Mouse (Mus musculus): Measurements from ENCODE around the gene Med17. TPM values are rescaled to one million over a fixed set of nuclear protein-coding genes. Genes with fewer than 3 reads are reported as not detected.

Gene Med17
- total RNA-seq, 2 experiments from 2014 or later, result 35.6 to 46.8 TPM

DNA sequence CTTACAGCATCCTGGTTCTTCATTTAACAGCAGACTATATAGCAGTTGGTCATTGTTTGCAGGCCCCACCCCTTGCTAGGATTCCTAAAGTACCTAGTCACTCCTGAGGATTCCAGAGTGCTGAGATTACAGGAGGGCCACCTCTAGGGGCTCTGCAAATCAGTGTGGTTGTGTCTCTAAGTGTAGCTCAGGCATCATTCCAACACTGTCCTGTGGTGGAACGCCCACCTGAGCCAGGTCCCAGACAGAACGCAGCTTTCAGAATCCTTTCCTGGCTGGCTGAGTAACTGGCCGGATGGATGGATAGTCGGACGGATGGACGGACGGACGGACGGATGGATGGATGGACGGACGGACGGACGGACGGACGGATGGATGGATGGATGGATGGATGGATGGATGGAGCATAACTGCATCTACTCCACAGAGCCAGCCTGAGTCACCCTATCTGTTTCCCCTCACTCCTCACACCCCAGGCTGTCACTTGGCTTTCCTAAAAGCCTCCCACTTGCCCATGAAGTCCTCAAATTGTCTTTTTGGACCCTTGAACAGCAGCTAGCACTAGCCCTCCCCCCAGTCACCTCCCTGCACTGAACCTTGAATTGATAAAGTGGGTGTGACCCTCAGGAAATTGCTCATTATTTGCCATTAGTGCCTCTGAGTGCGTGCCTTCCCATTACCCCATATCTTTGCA lies 41.3 kb downstream of the Med17 start:
- peak; percentile 1; the same call in 1 of the 2 replicates for ATAC-seq (replicated peaks; ENCODE audit: poor library complexity)

- no peak for ATAC-seq (replicated peaks; ENCODE audit: poor library complexity)
These were observed 42.0 kb downstream of the Med17 start for GRCm38 (mm10) chr9:15237516-15238296.

GRCm38 (mm10) chr9:15235986-15236385 lies 43.7 kb downstream of the Med17 start:
- no peak for ATAC-seq (replicated peaks; ENCODE audit: poor library complexity)

DNA sequence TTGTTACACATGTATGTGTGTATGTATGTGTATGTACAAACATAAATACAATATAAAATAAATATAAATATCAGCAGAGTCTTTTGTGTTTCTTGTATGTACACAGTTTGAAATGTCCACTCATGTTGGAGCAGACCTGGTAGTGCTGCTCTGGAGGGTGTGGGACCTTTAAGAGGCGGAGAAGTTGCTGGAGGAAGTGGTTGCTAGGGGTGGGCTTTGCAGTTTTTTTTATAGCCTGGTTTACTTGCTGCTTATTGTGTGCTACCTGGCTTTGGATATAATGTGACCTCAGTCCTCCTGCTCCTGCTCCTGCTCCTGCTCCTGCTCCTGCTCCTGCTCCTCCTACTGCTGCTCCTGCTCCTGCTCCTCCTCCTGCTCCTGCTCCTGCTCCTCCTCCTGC lies 46.1 kb downstream of the Med17 start:
- no peak for ATAC-seq (replicated peaks; ENCODE audit: poor library complexity)

- ATAC-seq (replicated peaks; ENCODE audit: poor library complexity), result no peak
These were observed 47.3 kb downstream of the Med17 start for GRCm38 (mm10) chr9:15232445-15232844.

DNA sequence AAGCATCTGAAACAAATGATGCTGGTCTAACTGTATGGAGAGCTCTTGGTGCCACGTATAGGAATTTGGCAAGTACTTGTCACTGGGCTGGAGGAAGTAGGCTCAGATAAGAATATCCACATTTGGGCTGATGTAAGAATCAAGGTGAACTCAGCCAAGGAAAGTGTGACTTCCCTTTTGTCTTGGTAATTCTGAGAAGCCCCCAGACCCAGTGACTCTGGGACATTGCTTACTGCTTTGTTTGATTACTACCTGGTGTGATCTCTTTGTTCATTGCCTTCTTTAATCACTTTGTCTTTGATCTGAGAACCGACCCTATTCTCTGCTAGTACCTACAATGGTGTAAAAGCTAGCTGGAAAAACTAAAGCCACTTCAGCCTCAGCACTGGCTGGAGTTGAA lies 54.8 kb downstream of the Med17 start:
- ATAC-seq (replicated peaks; ENCODE audit: poor library complexity), result no peak

DNA sequence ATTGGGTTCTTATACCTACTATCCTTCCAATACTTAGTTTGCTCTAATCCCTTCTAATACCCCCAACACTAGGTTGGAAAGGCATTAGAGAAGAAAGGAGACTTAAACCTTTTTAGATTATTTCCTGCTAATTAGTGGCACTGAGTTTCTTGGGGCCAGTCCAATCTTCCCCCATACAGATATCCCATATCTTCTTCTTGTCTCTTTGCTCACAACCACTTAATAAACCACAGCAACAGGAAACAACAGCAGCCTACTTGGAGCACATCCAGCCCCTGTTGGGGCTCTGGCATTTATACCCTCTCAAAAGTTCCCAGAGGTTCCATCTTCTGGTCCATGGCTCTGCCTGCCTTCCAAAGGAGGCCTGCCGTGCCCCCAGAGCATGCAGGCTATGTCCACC lies 66.0 kb downstream of the Med17 start:
- ATAC-seq (replicated peaks; ENCODE audit: poor library complexity), result no peak

DNA sequence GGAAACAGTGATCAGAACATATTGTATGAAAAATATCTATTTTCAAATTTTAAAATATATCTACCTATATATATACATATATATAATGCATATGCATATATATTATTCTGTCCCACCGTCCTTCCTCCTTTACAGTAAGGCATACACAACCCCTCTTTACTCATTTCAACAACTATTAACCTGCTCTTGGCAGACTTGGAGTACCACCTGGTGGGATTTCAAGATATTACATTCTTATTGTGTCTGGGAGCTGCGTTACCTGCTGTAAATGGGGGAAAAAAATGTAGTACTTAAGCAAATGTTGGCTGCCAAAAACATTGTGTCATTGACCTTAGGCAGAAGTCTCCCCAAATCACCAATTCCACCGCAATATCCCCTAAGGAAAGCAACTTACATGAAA lies 67.9 kb downstream of the Med17 start:
- ATAC-seq (replicated peaks; ENCODE audit: poor library complexity), result no peak

Other genes with a start within 250 kb of the Med17 start
- gene Panx1, start 234.5 kb downstream of the Med17 start, total RNA-seq (2015), result 12.9 and 19.2 TPM in 2 replicates
- gene Panx1, start 234.5 kb downstream of the Med17 start, total RNA-seq (2017), result 8.0 and 13.1 TPM in 2 replicates
- not detected in 2 replicates for gene Hephl1, start 167.8 kb downstream of the Med17 start, total RNA-seq (2015)
- gene Hephl1, start 167.8 kb downstream of the Med17 start, total RNA-seq (2017), result not detected in 2 replicates
- gene Vstm5, start 40.9 kb downstream of the Med17 start, total RNA-seq (2015), result 0.10 and 1.4 TPM in 2 replicates
- gene Vstm5, start 40.9 kb downstream of the Med17 start, total RNA-seq (2017), result 0.10 TPM in 1 of 2 replicates, not detected in the other
- gene Taf1d, start 26.3 kb upstream of the Med17 start, total RNA-seq (2015), result 394 and 427 TPM in 2 replicates
- 1,420 and 1,531 TPM in 2 replicates for gene Taf1d, start 26.3 kb upstream of the Med17 start, total RNA-seq (2017)
- gene 4931406C07Rik, start 26.5 kb upstream of the Med17 start, total RNA-seq (2015), result 15.1 and 18.5 TPM in 2 replicates
- gene 4931406C07Rik, start 26.5 kb upstream of the Med17 start, total RNA-seq (2017), result 11.2 and 11.6 TPM in 2 replicates
- gene Cep295, start 77.9 kb upstream of the Med17 start, total RNA-seq (2015), result 45.0 and 82.7 TPM in 2 replicates
- 35.1 and 60.7 TPM in 2 replicates for gene Cep295, start 77.9 kb upstream of the Med17 start, total RNA-seq (2017)
- 18.1 and 20.4 TPM in 2 replicates for gene Smco4, start 213.5 kb upstream of the Med17 start, total RNA-seq (2015)
- gene Smco4, start 213.5 kb upstream of the Med17 start, total RNA-seq (2017), result 5.0 and 8.0 TPM in 2 replicates